Mouse (Mus musculus): ENCODE data around the gene Epor. TPM values are rescaled to one million over a fixed set of nuclear protein-coding genes. Genes with fewer than 3 reads are reported as not detected.

Gene Epor
- polyA plus RNA-seq, 1 experiment from 2014 or later, result 2.4 TPM

- H3K4me2 ChIP-seq (replicated peaks), result no peak overlapping the region
- no peaks in the 10 kb centered on the region for H3K9me3 ChIP-seq (ENCODE audit: control insufficient read depth, low read length)
- no peak overlapping the region for H3K27ac ChIP-seq
- ATAC-seq (ENCODE audit: low FRiP score) (no peak), DNase-seq (ENCODE audit: low spot score) (no peak)
- no peaks in the 10 kb centered on the region for H3K36me3 ChIP-seq (replicated peaks; ENCODE audit: control insufficient read depth, insufficient read depth)
- H3K4me3 ChIP-seq (replicated peaks; ENCODE audit: low read length), result no peak overlapping the region
- peaks cover 45% of the 10 kb centered on the region for H3K27me3 ChIP-seq (ENCODE audit: control insufficient read depth, insufficient read depth, low read length)
- H3K4me1 ChIP-seq (replicated peaks; ENCODE audit: control insufficient read depth, insufficient read depth, low read length), result peaks cover 25% of the 10 kb centered on the region
- H3K9ac ChIP-seq, result no peak overlapping the region
- 85% methylated on average over 5 of the region's 5 CpGs for WGBS
Observed at GRCm38 (mm10) chr9:21958372-21958771, 4.9 kb downstream of the Epor start.

DNA sequence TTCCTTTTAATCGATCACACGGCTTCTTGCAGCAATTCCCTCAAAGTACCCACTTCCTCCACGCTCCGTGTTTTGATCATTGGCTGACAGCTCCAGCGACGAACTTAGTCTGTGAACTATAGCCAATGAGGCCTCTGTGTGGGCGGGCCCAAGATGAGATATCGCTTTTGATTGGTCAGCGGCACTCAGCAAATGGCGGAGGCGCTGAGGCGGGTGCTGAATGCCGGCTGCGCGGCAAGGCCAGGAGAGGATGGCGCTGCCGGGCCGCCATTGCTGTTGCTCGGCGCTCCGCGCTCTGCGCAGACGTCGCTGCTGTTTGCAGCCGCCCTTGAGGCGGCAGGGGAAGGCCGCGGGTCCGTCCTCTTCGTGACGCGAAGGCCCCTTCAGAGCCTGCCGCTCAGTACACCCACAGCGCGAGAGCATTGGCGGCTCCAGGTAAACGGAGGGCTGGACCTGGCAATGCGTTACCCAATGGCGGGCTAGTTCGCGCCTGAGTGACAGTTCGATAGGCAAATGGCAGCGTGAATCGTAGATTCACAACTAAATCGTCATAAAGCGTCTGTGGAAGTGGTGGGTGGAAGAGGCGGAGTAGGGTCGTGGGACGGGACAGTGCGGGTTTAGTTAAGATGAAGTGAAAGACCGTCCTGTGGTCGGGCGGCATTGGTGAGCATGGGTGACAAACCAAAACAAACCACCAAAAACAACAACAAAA, 7.6 kb downstream of the Epor start, which contains the start of gene Swsap1:
Gene Swsap1 (plus strand): TSS at position 186 of the 712 bp plus-strand sequence.
- ATAC-seq (ENCODE audit: low FRiP score), result peak; percentile 98
- peak; percentile 98 for DNase-seq (ENCODE audit: low spot score)
- Histone ChIP-seq H3K4me2 (replicated peaks) (peak within 1 kb of the TSS; percentile 73), H3K27me3 (ENCODE audit: control insufficient read depth, insufficient read depth, low read length) (peaks cover 19% of the 10 kb centered on the region), H3K4me1 (replicated peaks; ENCODE audit: control insufficient read depth, insufficient read depth, low read length) (peaks cover 11% of the 10 kb centered on the region), H3K4me3 (replicated peaks; ENCODE audit: low read length) (peak within 1 kb of the TSS; percentile 64), H3K36me3 (replicated peaks; ENCODE audit: control insufficient read depth, insufficient read depth) (no peaks in the 10 kb centered on the region), H3K9ac (peak within 1 kb of the TSS; percentile 80), H3K9me3 (ENCODE audit: control insufficient read depth, low read length) (no peaks in the 10 kb centered on the region), H3K27ac (peak within 1 kb of the TSS; percentile 97)
- under 1% methylated on average over 51 of the region's 54 CpGs for WGBS

GRCm38 (mm10) chr9:21955225-21955569, 8.1 kb downstream of the Epor start:
- Histone ChIP-seq H3K9ac (peak overlapping the region; percentile 80; the same call in 1 of the 2 replicates), H3K4me3 (replicated peaks; ENCODE audit: low read length) (peak overlapping the region; percentile 64), H3K36me3 (replicated peaks; ENCODE audit: control insufficient read depth, insufficient read depth) (no peaks in the 10 kb centered on the region), H3K4me1 (replicated peaks; ENCODE audit: control insufficient read depth, insufficient read depth, low read length) (peaks cover 11% of the 10 kb centered on the region), H3K27me3 (ENCODE audit: control insufficient read depth, insufficient read depth, low read length) (peaks cover 13% of the 10 kb centered on the region), H3K27ac (peak overlapping the region; percentile 97), H3K4me2 (replicated peaks) (peak overlapping the region; percentile 50), H3K9me3 (ENCODE audit: control insufficient read depth, low read length) (no peaks in the 10 kb centered on the region)
- ATAC-seq (ENCODE audit: low FRiP score) (peak; percentile 58), DNase-seq (ENCODE audit: low spot score) (no peak)
- 2% methylated on average over 18 of the region's 18 CpGs for WGBS

DNA sequence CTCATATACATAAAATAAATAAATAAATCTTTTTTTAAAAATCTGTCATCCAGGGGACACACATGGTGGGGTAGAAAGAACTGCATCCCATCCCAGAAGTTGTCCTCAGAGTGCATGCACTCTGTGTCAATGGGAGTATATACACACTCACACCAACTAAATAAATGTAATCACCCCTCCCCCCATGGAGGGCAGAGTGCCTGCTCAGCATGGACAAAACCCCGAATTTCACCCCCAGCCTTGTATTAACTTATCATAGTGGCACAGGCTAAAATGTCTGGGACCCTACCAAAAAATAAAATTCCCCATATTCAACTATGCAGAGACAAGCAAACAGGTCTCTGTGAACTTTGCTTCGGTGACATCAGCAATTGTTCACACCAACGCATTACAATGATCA, 8.7 kb downstream of the Epor start:
- Histone ChIP-seq H3K4me3 (replicated peaks; ENCODE audit: low read length) (peak overlapping the region; percentile 64; the same call in 1 of the 2 replicates), H3K36me3 (replicated peaks; ENCODE audit: control insufficient read depth, insufficient read depth) (no peaks in the 10 kb centered on the region), H3K4me2 (replicated peaks) (peak overlapping the region; percentile 50; the same call in 1 of the 2 replicates), H3K9me3 (ENCODE audit: control insufficient read depth, low read length) (no peaks in the 10 kb centered on the region), H3K9ac (peak overlapping the region; percentile 80; the same call in 1 of the 2 replicates), H3K27me3 (ENCODE audit: control insufficient read depth, insufficient read depth, low read length) (peaks cover 8% of the 10 kb centered on the region), H3K4me1 (replicated peaks; ENCODE audit: control insufficient read depth, insufficient read depth, low read length) (peaks cover 11% of the 10 kb centered on the region), H3K27ac (no peak overlapping the region)
- 77% methylated on average over 3 of the region's 3 CpGs for WGBS
- ATAC-seq (ENCODE audit: low FRiP score) (no peak), DNase-seq (ENCODE audit: low spot score) (no peak)

GRCm38 (mm10) chr9:21953600-21953999, 9.7 kb downstream of the Epor start:
- H3K4me2 ChIP-seq (replicated peaks), result no peak overlapping the region; the same call in 1 of the 2 replicates
- no peaks in the 10 kb centered on the region for H3K27me3 ChIP-seq (ENCODE audit: control insufficient read depth, insufficient read depth, low read length)
- peaks cover 1% of the 10 kb centered on the region; the same call in 1 of the 2 replicates for H3K36me3 ChIP-seq (replicated peaks; ENCODE audit: control insufficient read depth, insufficient read depth)
- no peak overlapping the region for H3K4me3 ChIP-seq (replicated peaks; ENCODE audit: low read length)
- WGBS, result 6% methylated on average over 3 of the region's 3 CpGs
- peak overlapping the region; percentile 5; the same call in 1 of the 2 replicates for H3K27ac ChIP-seq
- ATAC-seq (ENCODE audit: low FRiP score) (no peak), DNase-seq (ENCODE audit: low spot score) (no peak)
- H3K9me3 ChIP-seq (ENCODE audit: control insufficient read depth, low read length), result no peaks in the 10 kb centered on the region
- H3K9ac ChIP-seq, result no peak overlapping the region
- H3K4me1 ChIP-seq (replicated peaks; ENCODE audit: control insufficient read depth, insufficient read depth, low read length), result peaks cover 11% of the 10 kb centered on the region

GRCm38 (mm10) chr9:21951977-21952376, 11.3 kb downstream of the Epor start:
- H3K4me3 ChIP-seq (replicated peaks; ENCODE audit: low read length), result no peak overlapping the region
- no peak overlapping the region for H3K9ac ChIP-seq
- H3K4me2 ChIP-seq (replicated peaks), result no peak overlapping the region
- no peak overlapping the region for H3K27ac ChIP-seq
- DNase-seq (ENCODE audit: low spot score), result no peak
- 86% methylated on average over 3 of the region's 3 CpGs for WGBS
- peaks cover 11% of the 10 kb centered on the region for H3K4me1 ChIP-seq (replicated peaks; ENCODE audit: control insufficient read depth, insufficient read depth, low read length)
- no peak for ATAC-seq (ENCODE audit: low FRiP score)
- peaks cover 18% of the 10 kb centered on the region for H3K36me3 ChIP-seq (replicated peaks; ENCODE audit: control insufficient read depth, insufficient read depth)
- H3K27me3 ChIP-seq (ENCODE audit: control insufficient read depth, insufficient read depth, low read length), result no peaks in the 10 kb centered on the region
- no peaks in the 10 kb centered on the region for H3K9me3 ChIP-seq (ENCODE audit: control insufficient read depth, low read length)

DNA sequence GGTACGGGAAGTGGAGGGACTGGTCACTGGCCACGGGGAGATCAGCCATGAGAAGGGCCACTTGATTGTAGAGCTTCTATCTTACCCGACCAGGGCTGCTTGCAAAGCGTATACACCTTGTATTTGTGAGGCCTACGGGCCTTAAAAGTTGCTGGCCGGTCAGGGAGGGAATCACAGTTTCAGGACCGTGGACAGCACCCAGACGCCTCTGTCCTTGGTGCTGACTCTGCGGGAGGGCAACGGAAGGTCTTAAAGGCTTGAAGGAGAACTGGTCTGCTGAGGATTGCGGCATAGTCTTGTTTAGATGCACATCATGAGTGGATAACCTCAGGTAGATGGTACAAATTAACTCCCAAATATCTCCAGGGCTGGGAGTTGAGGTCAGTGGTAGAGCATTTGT, 13.0 kb downstream of the Epor start:
- WGBS, result 19% methylated on average over 11 of the region's 11 CpGs

GRCm38 (mm10) chr9:21948790-21949189, 14.5 kb downstream of the Epor start:
- peaks cover 46% of the 10 kb centered on the region for H3K36me3 ChIP-seq (replicated peaks; ENCODE audit: control insufficient read depth, insufficient read depth)
- H3K4me3 ChIP-seq (replicated peaks; ENCODE audit: low read length), result no peak overlapping the region
- DNase-seq (ENCODE audit: low spot score) (no peak), ATAC-seq (ENCODE audit: low FRiP score) (no peak)
- no peak overlapping the region for H3K4me2 ChIP-seq (replicated peaks)
- H3K4me1 ChIP-seq (replicated peaks; ENCODE audit: control insufficient read depth, insufficient read depth, low read length), result 0 out of 2 replicates have a peak, but pooled peaks cover 6% of the 10 kb centered on the region
- no peaks in the 10 kb centered on the region for H3K27me3 ChIP-seq (ENCODE audit: control insufficient read depth, insufficient read depth, low read length)
- no peak overlapping the region for H3K9ac ChIP-seq
- no peaks in the 10 kb centered on the region for H3K9me3 ChIP-seq (ENCODE audit: control insufficient read depth, low read length)
- no peak overlapping the region for H3K27ac ChIP-seq
- WGBS, result 67% methylated on average over 6 of the region's 6 CpGs

More for the DNA sequence above, 13.0 kb downstream of the Epor start:
- no peak overlapping the region for H3K4me3 ChIP-seq (replicated peaks; ENCODE audit: low read length)
- no peaks in the 10 kb centered on the region for H3K27me3 ChIP-seq (ENCODE audit: control insufficient read depth, insufficient read depth, low read length)
- no peak overlapping the region for H3K9ac ChIP-seq
- DNase-seq (ENCODE audit: low spot score) (peak; percentile 71), ATAC-seq (ENCODE audit: low FRiP score) (no peak)
- peaks cover 34% of the 10 kb centered on the region for H3K36me3 ChIP-seq (replicated peaks; ENCODE audit: control insufficient read depth, insufficient read depth)
- no peaks in the 10 kb centered on the region for H3K9me3 ChIP-seq (ENCODE audit: control insufficient read depth, low read length)
- H3K27ac ChIP-seq, result no peak overlapping the region
- 0 out of 2 replicates have a peak, but pooled peaks cover 6% of the 10 kb centered on the region for H3K4me1 ChIP-seq (replicated peaks; ENCODE audit: control insufficient read depth, insufficient read depth, low read length)
- H3K4me2 ChIP-seq (replicated peaks), result no peak overlapping the region

- H3K36me3 ChIP-seq (replicated peaks; ENCODE audit: control insufficient read depth, insufficient read depth), result peaks cover 46% of the 10 kb centered on the region
- ATAC-seq (ENCODE audit: low FRiP score) (no peak), DNase-seq (ENCODE audit: low spot score) (no peak)
- H3K4me3 ChIP-seq (replicated peaks; ENCODE audit: low read length), result no peak overlapping the region
- no peaks in the 10 kb centered on the region for H3K27me3 ChIP-seq (ENCODE audit: control insufficient read depth, insufficient read depth, low read length)
- 68% methylated on average over 8 of the region's 8 CpGs for WGBS
- no peak overlapping the region for H3K4me2 ChIP-seq (replicated peaks)
- no peaks in the 10 kb centered on the region for H3K9me3 ChIP-seq (ENCODE audit: control insufficient read depth, low read length)
- H3K9ac ChIP-seq, result no peak overlapping the region
- 0 out of 2 replicates have a peak, but pooled peaks cover under 1% of the 10 kb centered on the region for H3K4me1 ChIP-seq (replicated peaks; ENCODE audit: control insufficient read depth, insufficient read depth, low read length)
- H3K27ac ChIP-seq, result no peak overlapping the region
Observed at GRCm38 (mm10) chr9:21948146-21948545, 15.2 kb downstream of the Epor start.
